Comparison of ENCODE assay signal across 8 mouse cellular contexts in genomic region chr16:30552621-30553338, GRCm38 (mm10). TPM values are rescaled to one million over a fixed set of nuclear protein-coding genes. Genes with fewer than 3 reads are reported as not detected.
DNase-seq lines count a peak whose midpoint lies in the region; ATAC-seq lines count a peak whose summit lies in the region.

No protein-coding gene starts in this region.

- 16% methylated on average over 11 of the region's 11 CpGs for WGBS in forebrain, embryonic 14.5 days
- 16% methylated on average over 11 of the region's 11 CpGs for WGBS in heart, embryonic 15.5 days
- 28% methylated on average over 11 of the region's 11 CpGs for WGBS in liver, embryonic 13.5 days (ENCODE audit: insufficient replicate concordance)

- peaks cover 5% of the 10 kb centered on the region; the same call in 1 of the 2 replicates for H3K4me1 ChIP-seq in forebrain, embryonic 14.5 days (ENCODE audit: control insufficient read depth, insufficient read depth, low read length)
- peaks cover 34% of the 10 kb centered on the region for H3K4me1 ChIP-seq in heart, embryonic 15.5 days (replicated peaks)
- peaks cover 20% of the 10 kb centered on the region for H3K4me1 ChIP-seq in liver, embryonic 13.5 days (replicated peaks)

- ATAC-seq in forebrain, embryonic 14.5 days: peak; percentile 32
- ATAC-seq in heart, embryonic 15.5 days (replicated peaks; ENCODE audit: insufficient number of reproducible peaks, insufficient read depth, low FRiP score, low read depth): peak; percentile 77
- ATAC-seq in liver, embryonic 13.5 days (ENCODE audit: low read depth): no peak

- peaks cover 11% of the 10 kb centered on the region for H3K9me3 ChIP-seq in forebrain, embryonic 14.5 days (replicated peaks; ENCODE audit: control insufficient read depth, low read length)
- peaks cover 8% of the 10 kb centered on the region for H3K9me3 ChIP-seq in heart, embryonic 15.5 days (replicated peaks)
- no peaks in the 10 kb centered on the region for H3K9me3 ChIP-seq in liver, embryonic 13.5 days (replicated peaks)

- H3K27ac ChIP-seq in forebrain, embryonic 14.5 days (ENCODE audit: low read depth, low read length): peak overlapping the region; percentile 76
- peak overlapping the region; percentile 96 for H3K27ac ChIP-seq in heart, embryonic 15.5 days
- H3K27ac ChIP-seq in liver, embryonic 13.5 days: peak overlapping the region; percentile 6; the same call in 1 of the 2 replicates

- H3K27me3 ChIP-seq in forebrain, embryonic 14.5 days (replicated peaks; ENCODE audit: control insufficient read depth, insufficient read depth, low read length): no peaks in the 10 kb centered on the region
- H3K27me3 ChIP-seq in heart, embryonic 15.5 days: no peaks in the 10 kb centered on the region
- peaks cover 47% of the 10 kb centered on the region for H3K27me3 ChIP-seq in liver, embryonic 13.5 days

- peaks cover 5% of the 10 kb centered on the region; the same call in 1 of the 2 replicates for H3K36me3 ChIP-seq in forebrain, embryonic 14.5 days (ENCODE audit: control insufficient read depth, insufficient read depth, low read length)
- peaks cover 11% of the 10 kb centered on the region; the same call in 1 of the 2 replicates for H3K36me3 ChIP-seq in heart, embryonic 15.5 days
- H3K36me3 ChIP-seq in liver, embryonic 13.5 days: no peaks in the 10 kb centered on the region; the same call in 1 of the 2 replicates

- DNase-seq in 3134 (ENCODE audit: extremely low read depth, insufficient read length, low spot score): peak; percentile 81
- DNase-seq in adrenal gland, postnatal 36 days: peak; percentile 73 to 81
- DNase-seq in forebrain, embryonic 14.5 days (ENCODE audit: low spot score): peak; percentile 92
- peak; percentile 92 for DNase-seq in kidney, postnatal 14 days
- DNase-seq in liver, embryonic 13.5 days: no peak
- DNase-seq in ovary, postnatal 14 days (ENCODE audit: low spot score): peak; percentile 71
- DNase-seq in T-cell, adult 2 months (ENCODE audit: low spot score): no peak

- no peak overlapping the region for H3K4me3 ChIP-seq in forebrain, embryonic 14.5 days (ENCODE audit: low read depth, low read length)
- no peak overlapping the region for H3K4me3 ChIP-seq in heart, embryonic 15.5 days
- no peak overlapping the region for H3K4me3 ChIP-seq in liver, embryonic 13.5 days (replicated peaks)

- no peak overlapping the region; the same call in 1 of the 2 replicates for H3K9ac ChIP-seq in forebrain, embryonic 14.5 days (ENCODE audit: low read length)
- H3K9ac ChIP-seq in heart, embryonic 15.5 days: peak overlapping the region; percentile 22; the same call in 1 of the 2 replicates
- no peak overlapping the region for H3K9ac ChIP-seq in liver, embryonic 13.5 days

- no peak overlapping the region; the same call in 1 of the 2 replicates for H3K4me2 ChIP-seq in forebrain, embryonic 14.5 days (ENCODE audit: low read length)
- peak overlapping the region; percentile 45 for H3K4me2 ChIP-seq in heart, embryonic 15.5 days
- no peak overlapping the region for H3K4me2 ChIP-seq in liver, embryonic 13.5 days

RNA-seq across cellular contexts. Expression of gene Tmem44, which starts 2.1 kb away (rescaled TPM):
- 1 to 10 TPM; 3.7 to 4.7 TPM for total RNA-seq in adrenal gland, postnatal 36 days (2021)
- polyA plus RNA-seq in forebrain, embryonic 14.5 days (2014; fragmentation: Nextera tagmentation; extraction: Ambion mirVana): 57.5 and 62.4 TPM in 2 replicates
- 19.3 and 22.2 TPM in 2 replicates for polyA plus RNA-seq in heart, embryonic 15.5 days (2015; fragmentation: Nextera tagmentation; extraction: Ambion mirVana)
- 1.0 and 1.2 TPM in 2 replicates for polyA plus RNA-seq in liver, embryonic 13.5 days (2015; fragmentation: Nextera tagmentation; extraction: Ambion mirVana)

RNA-seq across cellular contexts. Expression of gene Lsg1, which starts 34.6 kb away (rescaled TPM):
- 10 to 100 TPM; 36.7 to 37.2 TPM for total RNA-seq in adrenal gland, postnatal 36 days (2021)
- 59.1 and 62.3 TPM in 2 replicates for polyA plus RNA-seq in forebrain, embryonic 14.5 days (2014; fragmentation: Nextera tagmentation; extraction: Ambion mirVana)
- 34.8 and 36.2 TPM in 2 replicates for polyA plus RNA-seq in heart, embryonic 15.5 days (2015; fragmentation: Nextera tagmentation; extraction: Ambion mirVana)
- 36.9 and 45.8 TPM in 2 replicates for polyA plus RNA-seq in liver, embryonic 13.5 days (2015; fragmentation: Nextera tagmentation; extraction: Ambion mirVana)

RNA-seq across cellular contexts. Expression of gene Fam43a, which starts 46.7 kb away (rescaled TPM):
- total RNA-seq in adrenal gland, postnatal 36 days (2021): 10 to 100 TPM; 23.6 to 27.5 TPM
- polyA plus RNA-seq in forebrain, embryonic 14.5 days (2014; fragmentation: Nextera tagmentation; extraction: Ambion mirVana): 6.1 and 6.7 TPM in 2 replicates
- 17.5 and 20.5 TPM in 2 replicates for polyA plus RNA-seq in heart, embryonic 15.5 days (2015; fragmentation: Nextera tagmentation; extraction: Ambion mirVana)
- 5.0 and 5.9 TPM in 2 replicates for polyA plus RNA-seq in liver, embryonic 13.5 days (2015; fragmentation: Nextera tagmentation; extraction: Ambion mirVana)

Comparison
In these comparisons a context has a peak if more than half of its experiments do, and no peak if none do; other contexts are left out.
1. DNase-seq: peak in 3134 (single experiment), adrenal gland, postnatal 36 days (2 of 2), forebrain, embryonic 14.5 days (single experiment), kidney, postnatal 14 days (single experiment) and ovary, postnatal 14 days (single experiment); none in liver, embryonic 13.5 days (single experiment) and T-cell, adult 2 months (single experiment).
2. H3K27ac ChIP-seq: peak in every context shown above with its lines; median percentile 96 in heart, embryonic 15.5 days; 76 in forebrain, embryonic 14.5 days; 6 in liver, embryonic 13.5 days.